Mouse (Mus musculus) liver, embryonic 15.5 days (tissue): ENCODE data around the gene Ncaph. TPM values are rescaled to one million over a fixed set of nuclear protein-coding genes. Genes with fewer than 3 reads are reported as not detected.
"Not testable (repeated sequence)": the region's sequence is repeated elsewhere in the genome, so short reads cannot be mapped to it uniquely, and the experiment has no call there.

Experiments
- ATAC-seq: fragments of 200-750 bp; cut with Nextera tagmentation; 2 replicates; pipeline ENCODE4 v1.8.0; 2017; ENCODE audit warnings: moderate number of reproducible peaks, mild to moderate bottlenecking, moderate library complexity; ENCODE audit not compliant: insufficient read depth
- H3K27ac ChIP-seq: fragments of 300-500 bp; sonication (generic); replicated peaks from 2 replicates; pipeline ENCODE4 v1.5.1; 2015; ENCODE audit warnings: mild to moderate bottlenecking, inconsistent platforms
- H3K27me3 ChIP-seq: fragments of 300-500 bp; sonication (generic); 2 replicates; pipeline ENCODE4 v1.6.1; 2015; ENCODE audit warnings: mild to moderate bottlenecking, inconsistent platforms
- H3K36me3 ChIP-seq: fragments of 300-500 bp; sonication (generic); replicated peaks from 2 replicates; pipeline ENCODE4 v1.6.1; 2015; ENCODE audit warnings: moderate library complexity, mild to moderate bottlenecking, inconsistent platforms
- H3K4me1 ChIP-seq: fragments of 300-500 bp; sonication (generic); replicated peaks from 2 replicates; pipeline ENCODE4 v1.6.1; 2015; ENCODE audit warnings: inconsistent platforms
- H3K4me2 ChIP-seq: fragments of 300-500 bp; sonication (generic); 2 replicates; pipeline ENCODE4 v1.6.1; 2015; ENCODE audit warnings: moderate library complexity, mild to moderate bottlenecking, inconsistent platforms
- H3K4me3 ChIP-seq: fragments of 300-500 bp; sonication (generic); replicated peaks from 2 replicates; pipeline ENCODE4 v1.5.1; 2015; ENCODE audit warnings: mild to moderate bottlenecking, inconsistent platforms
- H3K9ac ChIP-seq: fragments of 300-500 bp; sonication (generic); 2 replicates; pipeline ENCODE4 v1.6.1; 2015; ENCODE audit warnings: moderate library complexity, mild to moderate bottlenecking, inconsistent platforms
- H3K9me3 ChIP-seq: fragments of 300-500 bp; sonication (generic); replicated peaks from 2 replicates; pipeline ENCODE4 v1.6.1; 2016; ENCODE audit warnings: inconsistent platforms
- WGBS: fragments of 180-500 bp; shearing (Covaris S2); methylation state at CpG from one replicate; pipeline ENCODE4 v1.1.7; 2015; ENCODE audit warnings: mixed read lengths; ENCODE audit not compliant: insufficient replicate concordance; 5-methylcytosine and 5-hydroxymethylcytosine counted together
- polyA plus RNA-seq: library from polyadenylated mRNA; unstranded; fragments of >200 nt; fragmentation: Nextera tagmentation; extraction: Ambion mirVana; gene quantifications from 2 replicates; pipeline ENCODE4 v1.2.1, GENCODE M21; 2015

Ncaph gene
- polyA plus RNA-seq, 1 experiment from 2014 or later: 57.2 TPM

- ATAC-seq: peak; percentile 91
- Histone ChIP-seq H3K36me3 (peaks cover 3% of the 10 kb centered on the region; the same call in 1 of the 2 replicates), H3K9ac (no peak overlapping the region), H3K27ac (peak overlapping the region; percentile 68), H3K4me2 (peak overlapping the region; percentile 43), H3K27me3 (no peaks in the 10 kb centered on the region), H3K4me1 (peaks cover 26% of the 10 kb centered on the region), H3K4me3 (no peak overlapping the region), H3K9me3 (no peaks in the 10 kb centered on the region)
- WGBS: 46% methylated on average over 11 of the region's 11 CpGs
Measured at GRCm38 (mm10) chr2:127080591-127081218, 53.0 kb downstream of the Ncaph start.

GRCm38 (mm10) chr2:127079881-127080590 is 53.7 kb downstream of the Ncaph start:
- Histone ChIP-seq H3K27me3 (no peaks in the 10 kb centered on the region), H3K9ac (no peak overlapping the region), H3K4me3 (no peak overlapping the region), H3K4me1 (peaks cover 26% of the 10 kb centered on the region), H3K27ac (peak overlapping the region; percentile 68), H3K9me3 (no peaks in the 10 kb centered on the region), H3K4me2 (peak overlapping the region; percentile 43), H3K36me3 (peaks cover 3% of the 10 kb centered on the region; the same call in 1 of the 2 replicates)
- ATAC-seq: peak; percentile 41
- 60% methylated on average over 11 of the region's 11 CpGs for WGBS

- not testable (repeated sequence) for H3K9ac ChIP-seq, H3K9me3 ChIP-seq, H3K27me3 ChIP-seq, ATAC-seq, H3K4me2 ChIP-seq, H3K4me3 ChIP-seq, H3K27ac ChIP-seq, H3K36me3 ChIP-seq
- WGBS: 50% methylated on average over 2 of the region's 2 CpGs
- peaks cover 26% of the 10 kb centered on the region for H3K4me1 ChIP-seq
Measured at GRCm38 (mm10) chr2:127079066-127079465, 54.7 kb downstream of the Ncaph start.

GRCm38 (mm10) chr2:127077611-127078010 is 56.1 kb downstream of the Ncaph start:
- Histone ChIP-seq H3K4me1 (peaks cover 26% of the 10 kb centered on the region), H3K9ac (no peak overlapping the region), H3K4me2 (no peak overlapping the region), H3K36me3 (peaks cover 3% of the 10 kb centered on the region; the same call in 1 of the 2 replicates), H3K27me3 (no peaks in the 10 kb centered on the region), H3K27ac (no peak overlapping the region), H3K9me3 (no peaks in the 10 kb centered on the region), H3K4me3 (no peak overlapping the region)
- 76% methylated on average over 9 of the region's 9 CpGs for WGBS
- ATAC-seq: no peak

- 80% methylated on average over 2 of the region's 2 CpGs for WGBS
- ATAC-seq: no peak
- no peaks in the 10 kb centered on the region for H3K27me3 ChIP-seq
Measured at GRCm38 (mm10) chr2:127074116-127074515, 59.6 kb downstream of the Ncaph start.

GRCm38 (mm10) chr2:127070879-127071278 is 62.9 kb downstream of the Ncaph start:
- 4% methylated on average over 9 of the region's 9 CpGs for WGBS
- ATAC-seq: no peak; the same call in 1 of the 2 replicates

More at GRCm38 (mm10) chr2:127074116-127074515, 59.6 kb downstream of the Ncaph start:
- Histone ChIP-seq H3K4me1 (peaks cover 25% of the 10 kb centered on the region), H3K4me3 (no peak overlapping the region), H3K27ac (no peak overlapping the region), H3K4me2 (no peak overlapping the region), H3K9me3 (no peaks in the 10 kb centered on the region), H3K36me3 (no peaks in the 10 kb centered on the region), H3K9ac (no peak overlapping the region)

GRCm38 (mm10) chr2:127070435-127070841 is 63.3 kb downstream of the Ncaph start, which contains the start of gene Blvra:
TSS of gene Blvra (plus strand) at chr2:127070665.
- H3K4me3 ChIP-seq: peak within 1 kb of the TSS; percentile 90
- H3K9ac ChIP-seq: peak within 1 kb of the TSS; percentile 87
- ATAC-seq: peak; percentile 99
- no peaks in the 10 kb centered on the region for H3K27me3 ChIP-seq
- no peaks in the 10 kb centered on the region for H3K9me3 ChIP-seq
- peaks cover 21% of the 10 kb centered on the region for H3K4me1 ChIP-seq
- H3K36me3 ChIP-seq: peaks cover 8% of the 10 kb centered on the region
- H3K4me2 ChIP-seq: peak within 1 kb of the TSS; percentile 80
- whole genome bisulfite sequencing: under 1% methylated on average over 30 of the region's 32 CpGs
- peak within 1 kb of the TSS; percentile 80 for H3K27ac ChIP-seq

More at GRCm38 (mm10) chr2:127070879-127071278, 62.9 kb downstream of the Ncaph start:
- Histone ChIP-seq H3K9ac (peak overlapping the region; percentile 87), H3K4me3 (peak overlapping the region; percentile 90), H3K36me3 (peaks cover 8% of the 10 kb centered on the region), H3K4me2 (peak overlapping the region; percentile 80), H3K27me3 (no peaks in the 10 kb centered on the region), H3K4me1 (peaks cover 21% of the 10 kb centered on the region), H3K27ac (peak overlapping the region; percentile 80), H3K9me3 (no peaks in the 10 kb centered on the region)

GRCm38 (mm10) chr2:127069781-127070434 is 63.8 kb downstream of the Ncaph start:
- ATAC-seq: 0 out of 2 replicates have a peak, but pooled peaks have one; percentile 29
- H3K27ac ChIP-seq: peak overlapping the region; percentile 80
- no peaks in the 10 kb centered on the region for H3K27me3 ChIP-seq
- peak overlapping the region; percentile 87 for H3K9ac ChIP-seq
- no peaks in the 10 kb centered on the region for H3K9me3 ChIP-seq
- peaks cover 8% of the 10 kb centered on the region for H3K36me3 ChIP-seq
- H3K4me1 ChIP-seq: peaks cover 21% of the 10 kb centered on the region
- WGBS: 23% methylated on average over 11 of the region's 11 CpGs
- H3K4me2 ChIP-seq: peak overlapping the region; percentile 80
- peak overlapping the region; percentile 90 for H3K4me3 ChIP-seq

- Histone ChIP-seq H3K4me2 (no peak overlapping the region), H3K9me3 (no peaks in the 10 kb centered on the region), H3K9ac (no peak overlapping the region), H3K4me3 (no peak overlapping the region), H3K27ac (no peak overlapping the region), H3K27me3 (no peaks in the 10 kb centered on the region), H3K36me3 (peaks cover 8% of the 10 kb centered on the region), H3K4me1 (peaks cover 21% of the 10 kb centered on the region)
- 70% methylated on average over 7 of the region's 7 CpGs for WGBS
- no peak for ATAC-seq
Measured at GRCm38 (mm10) chr2:127068806-127069205, 64.9 kb downstream of the Ncaph start.

- Histone ChIP-seq H3K27ac (no peak overlapping the region), H3K9ac (no peak overlapping the region), H3K4me1 (no peaks in the 10 kb centered on the region), H3K4me2 (no peak overlapping the region), H3K4me3 (no peak overlapping the region), H3K9me3 (no peaks in the 10 kb centered on the region), H3K27me3 (no peaks in the 10 kb centered on the region), H3K36me3 (peaks cover 47% of the 10 kb centered on the region)
- 89% methylated on average over 9 of the region's 9 CpGs for WGBS
- ATAC-seq: no peak
Measured at GRCm38 (mm10) chr2:127061471-127061870, 72.3 kb downstream of the Ncaph start.
